Mouse (Mus musculus) adrenal gland, adult 8-10 months (tissue): ENCODE results near the gene Fktn. TPM values are rescaled to one million over a fixed set of nuclear protein-coding genes. Genes with fewer than 3 reads are reported as not detected.
A peak's percentile ranks its signal among the peaks of the same experiment; 100 is the strongest.
"Not testable (repeated sequence)": the region's sequence is repeated elsewhere in the genome, so short reads cannot be mapped to it uniquely, and the experiment has no call there.

Source experiments
- DNase-seq: peaks from one replicate; pipeline ENCODE4 v3.0.0; 2022
- total RNA-seq, 4 experiments: library from RNA; stranded (reverse); gene quantifications; 2 replicates each; pipeline ENCODE4 v1.2.4; 2022

The Fktn gene
- total RNA-seq: 10 to 100 TPM; 15.6 to 19.6 (median 17.4) TPM

DNA sequence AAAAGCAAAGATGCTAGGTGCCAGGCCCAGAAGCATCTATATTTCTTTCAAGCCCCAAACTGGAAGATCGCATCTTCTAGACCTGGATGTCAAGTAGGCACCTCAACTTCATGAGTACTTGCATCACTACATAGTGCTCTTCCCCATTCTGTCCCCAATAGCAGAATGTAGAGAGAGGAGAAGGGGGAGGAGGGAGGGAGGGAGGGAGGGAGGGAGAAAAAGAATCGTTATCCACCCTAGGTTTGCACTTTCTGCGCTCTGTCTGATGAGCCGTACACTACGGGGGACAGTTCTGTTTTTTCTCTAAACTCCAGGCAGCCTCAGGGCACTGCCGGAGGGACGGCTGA is at the start of gene Fktn:
Fktn (plus strand) TSS at position 295 of the 347 bp plus-strand sequence.
- no peak for DNase-seq

GRCm38 (mm10) chr4:53682092-53682491 is 31.7 kb upstream of the Fktn start:
- DNase-seq: no peak

- DNase-seq: no peak
These were observed 24.8 kb upstream of the Fktn start for GRCm38 (mm10) chr4:53688965-53689364.

DNA sequence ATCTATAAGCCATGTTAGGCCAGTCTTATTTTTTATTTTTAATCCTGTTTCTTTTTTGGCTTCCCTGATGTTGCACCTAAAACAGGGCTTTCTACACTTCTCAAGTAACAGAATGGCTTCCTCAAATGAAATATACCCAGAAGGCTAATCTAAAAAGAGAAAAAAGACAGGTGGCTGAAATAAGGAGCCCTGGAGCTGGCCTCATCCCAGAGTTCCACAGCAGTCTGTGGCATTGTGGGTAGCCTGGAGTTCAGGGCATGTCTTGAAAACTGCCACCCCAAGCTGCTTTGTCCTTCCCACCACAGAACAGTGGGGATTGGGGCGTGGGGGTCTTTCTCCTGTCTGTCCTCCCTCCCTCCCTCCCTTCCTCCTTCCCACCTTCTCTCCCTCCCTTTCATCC is 22.4 kb upstream of the Fktn start:
- no peak for DNase-seq

- DNase-seq: not testable (repeated sequence)
These were observed 4.6 kb upstream of the Fktn start for GRCm38 (mm10) chr4:53709166-53709565.

- no peak for DNase-seq
These were observed 3.8 kb upstream of the Fktn start for GRCm38 (mm10) chr4:53710021-53710420.

DNA sequence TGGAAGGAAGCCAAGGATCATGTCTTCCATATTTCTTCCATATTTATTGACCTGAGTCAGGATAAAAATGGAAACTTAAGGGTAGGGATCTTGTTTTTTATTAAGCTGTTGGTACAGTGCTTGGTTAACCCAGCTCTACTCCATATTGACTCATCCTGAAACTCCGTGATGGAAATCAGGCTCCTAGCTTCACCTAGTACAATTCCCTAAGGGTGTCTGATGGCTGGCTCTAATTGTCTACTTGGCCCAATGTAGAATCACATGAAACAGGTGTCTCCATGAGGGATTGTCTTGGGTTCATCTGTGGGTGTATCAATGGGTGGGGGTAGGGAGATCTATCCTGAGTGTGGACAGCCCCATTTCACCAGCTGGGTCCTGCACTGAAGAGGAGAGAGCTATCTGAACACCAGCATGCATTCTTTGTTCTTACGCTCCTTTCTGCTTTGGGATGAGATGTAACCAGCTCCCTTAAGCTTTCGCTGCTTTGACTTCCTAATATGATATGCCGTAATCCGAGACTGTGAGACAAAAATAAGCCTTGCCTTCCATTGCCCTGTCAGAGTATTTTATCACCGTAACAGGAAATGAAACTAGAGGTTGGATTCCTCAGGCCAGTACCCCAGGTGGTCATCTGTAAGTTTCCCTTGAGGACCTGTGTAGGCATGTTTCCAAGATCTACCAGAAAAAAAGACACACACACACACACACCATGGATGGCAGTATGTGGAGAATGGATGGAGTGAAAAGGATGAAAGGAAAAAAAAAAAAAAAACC is 3.1 kb upstream of the Fktn start:
- DNase-seq: no peak

DNA sequence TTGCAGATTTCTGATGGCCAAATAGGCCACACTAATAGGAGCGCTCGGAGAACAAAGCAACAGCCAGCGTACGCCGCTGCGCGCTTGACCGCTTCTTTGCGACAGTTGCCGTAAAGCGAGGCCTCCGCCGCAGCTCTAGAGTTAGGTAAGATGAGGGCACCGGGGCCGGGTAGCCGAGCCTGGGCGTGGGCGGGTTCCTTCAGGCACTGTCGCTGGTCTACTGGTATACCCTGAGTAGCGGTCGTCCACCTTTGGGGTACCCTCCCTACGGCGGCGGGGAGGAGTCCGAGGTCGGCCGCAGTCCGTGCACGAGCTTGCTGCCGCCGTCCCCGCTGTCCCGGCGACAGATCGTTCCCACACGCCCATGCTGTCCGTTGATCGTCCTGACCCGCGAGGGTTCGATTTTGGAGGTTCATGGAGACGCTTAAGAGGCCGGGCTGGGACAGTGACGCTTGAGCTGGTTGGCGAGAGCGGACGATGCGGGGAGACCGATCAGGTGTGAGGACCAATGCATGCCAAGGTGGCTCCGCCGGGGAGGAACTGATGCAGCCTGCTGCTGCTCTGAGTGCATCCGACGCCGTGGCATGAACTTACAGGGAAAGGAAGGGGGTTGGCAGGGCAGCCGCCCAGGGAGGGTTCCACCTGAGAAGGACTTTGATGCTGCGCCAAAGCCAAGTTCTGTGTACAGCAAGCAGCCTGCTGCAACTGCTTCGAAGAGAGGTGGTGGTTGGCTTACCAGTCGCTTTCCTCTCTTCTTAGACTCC is 435 bp downstream of the Fktn start:
- peak; percentile 83 for DNase-seq

GRCm38 (mm10) chr4:53715977-53716376 is 2.2 kb downstream of the Fktn start:
- no peak for DNase-seq

DNA sequence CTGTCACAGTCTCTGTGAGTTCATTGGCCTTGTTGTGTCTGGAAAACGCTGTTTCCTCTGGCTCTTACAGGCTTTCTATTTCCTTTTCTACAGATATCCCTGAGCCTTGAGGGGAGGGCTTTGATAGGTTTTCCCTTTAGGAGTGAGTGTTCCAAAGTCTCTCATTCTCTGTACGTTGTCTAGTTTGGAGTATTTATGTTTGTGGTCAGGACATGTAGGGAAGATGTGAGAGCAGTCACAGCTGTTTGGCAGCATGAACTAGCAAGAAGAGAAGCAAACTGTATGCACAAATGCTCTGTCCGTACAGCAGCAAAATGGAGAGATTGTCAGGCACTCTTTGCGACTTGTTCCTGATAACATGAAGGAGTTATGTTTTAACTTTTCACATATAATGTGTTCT is 3.7 kb downstream of the Fktn start:
- no peak for DNase-seq

GRCm38 (mm10) chr4:53718261-53718660 is 4.5 kb downstream of the Fktn start:
- DNase-seq: peak; percentile 25

DNA sequence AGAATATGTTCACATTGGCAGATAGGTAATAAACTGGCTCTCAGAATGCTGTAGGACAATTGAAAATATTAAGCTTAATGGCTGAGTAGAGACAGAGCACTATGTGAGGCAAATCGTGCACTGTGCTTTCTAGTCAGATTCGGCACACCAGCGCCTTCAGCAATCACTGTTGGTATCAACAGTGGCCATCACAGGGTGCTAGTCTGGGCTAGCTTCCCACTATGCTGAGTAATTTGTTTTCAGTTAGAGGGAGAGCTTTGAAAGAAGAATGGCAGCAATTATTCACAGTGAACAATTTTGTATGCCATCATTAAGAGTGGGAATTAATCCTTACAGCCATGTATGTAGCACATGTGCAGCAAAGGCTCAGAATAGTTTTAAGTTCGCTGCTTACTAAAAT is 8.7 kb downstream of the Fktn start:
- DNase-seq: no peak

DNA sequence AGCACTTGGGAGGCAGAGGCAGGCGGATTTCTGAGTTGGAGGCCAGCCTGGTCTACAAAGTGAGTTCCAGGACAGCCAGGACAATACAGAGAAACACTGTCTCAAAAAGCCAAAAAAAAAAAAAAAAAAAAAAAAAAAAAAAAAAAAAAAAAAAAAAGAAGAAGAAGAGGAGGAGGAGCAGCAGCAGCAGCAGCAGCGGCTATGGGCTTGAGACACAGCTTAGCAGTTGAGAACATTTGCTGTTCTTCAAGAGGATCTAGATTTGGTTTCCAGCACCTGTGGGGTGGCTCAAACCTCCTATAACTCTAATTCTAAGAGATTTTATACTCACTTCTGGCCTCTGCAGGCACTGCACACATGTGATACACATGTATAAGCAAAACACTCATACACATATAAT is 12.3 kb downstream of the Fktn start:
- DNase-seq: not testable (repeated sequence)

GRCm38 (mm10) chr4:53728121-53728520 is 14.3 kb downstream of the Fktn start:
- DNase-seq: no peak

- DNase-seq: no peak
These were observed 25.3 kb downstream of the Fktn start for GRCm38 (mm10) chr4:53738956-53739616.

DNA sequence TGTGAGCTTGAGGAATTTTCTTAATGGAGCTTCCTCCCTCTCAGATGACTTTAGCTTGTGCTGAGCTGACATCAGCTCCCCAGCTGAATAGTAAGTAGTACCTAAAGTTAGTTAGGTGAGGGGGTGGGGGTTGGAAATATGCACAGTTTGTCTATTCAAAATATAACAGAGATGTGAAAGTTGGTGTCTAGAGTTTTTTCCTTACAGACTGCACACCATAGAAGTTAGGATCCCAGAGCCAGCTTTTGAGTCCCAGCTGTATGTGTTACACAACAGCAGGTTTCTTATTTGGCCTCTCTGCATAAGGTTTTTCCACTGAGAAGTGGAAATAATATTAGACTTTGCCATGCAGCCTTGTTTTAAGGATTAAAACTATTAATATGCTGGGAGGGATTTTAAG is 36.0 kb downstream of the Fktn start:
- no peak for DNase-seq

GRCm38 (mm10) chr4:53750391-53751120 is 36.8 kb downstream of the Fktn start:
- DNase-seq: no peak

GRCm38 (mm10) chr4:53757030-53757429 is 43.2 kb downstream of the Fktn start:
- no peak for DNase-seq

- no peak for DNase-seq
These were observed 45.0 kb downstream of the Fktn start for GRCm38 (mm10) chr4:53758764-53759163.

GRCm38 (mm10) chr4:53759678-53760077 is 45.9 kb downstream of the Fktn start:
- no peak for DNase-seq

DNA sequence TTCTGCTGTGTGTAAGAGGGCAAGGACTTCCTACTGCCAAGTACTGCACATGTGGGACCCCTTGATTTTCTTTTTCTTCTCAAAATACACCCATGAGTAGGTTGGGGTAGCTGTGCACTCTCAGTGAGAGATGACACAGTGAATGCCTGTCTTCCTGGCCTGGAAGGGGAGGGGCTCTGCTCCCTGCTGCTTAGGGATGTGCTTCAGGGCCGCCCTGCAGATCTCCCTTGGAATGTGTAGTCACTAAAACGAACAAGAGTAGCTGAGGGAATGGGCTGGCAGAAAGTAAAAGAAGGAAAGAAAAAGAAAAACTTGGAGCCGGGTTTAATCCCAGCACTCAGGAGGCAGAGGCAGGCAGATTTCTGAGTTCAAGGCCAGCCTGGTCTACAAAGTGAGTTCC is 48.7 kb downstream of the Fktn start:
- no peak for DNase-seq

DNA sequence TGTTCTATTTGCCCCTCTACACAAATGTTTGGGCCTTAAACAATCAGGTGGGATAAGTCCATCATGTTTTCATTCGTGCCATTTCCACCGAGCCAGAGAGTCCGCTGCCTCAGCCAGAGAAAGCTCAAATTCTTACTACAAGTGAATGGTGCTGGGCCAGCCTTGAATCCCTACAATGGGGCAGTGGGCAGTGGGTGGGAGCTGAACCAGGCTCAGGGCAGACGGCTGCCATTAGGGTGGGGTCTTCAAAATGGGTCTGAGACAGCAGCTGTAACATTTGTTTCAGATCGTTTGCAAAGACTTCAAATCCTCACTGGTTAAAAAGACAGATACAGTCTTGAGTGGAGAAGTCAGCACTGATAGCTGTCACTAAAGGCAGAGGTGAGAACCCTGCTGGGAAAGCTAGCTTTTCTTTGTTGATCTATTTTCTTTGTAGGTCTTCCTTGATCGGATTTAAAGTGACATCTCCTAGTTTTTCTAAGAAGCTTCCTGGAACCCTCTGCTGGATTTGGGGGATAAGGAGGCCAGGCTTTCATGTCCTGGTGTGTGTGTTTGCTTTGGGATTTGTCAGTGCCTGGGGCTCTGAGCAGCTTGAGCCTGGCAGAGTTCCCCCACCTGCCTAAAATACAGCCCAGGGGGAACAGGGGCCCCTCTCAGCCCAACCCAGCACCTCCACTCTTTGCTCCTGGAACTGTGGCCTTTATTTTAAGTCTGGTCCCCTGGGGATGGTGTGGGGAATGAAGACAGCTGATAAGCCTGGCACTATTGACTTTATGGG is 57.3 kb downstream of the Fktn start:
- no peak for DNase-seq
